Mouse (Mus musculus) liver, embryonic 11.5 days (tissue): Measurements from ENCODE around the gene Smim24. TPM values are rescaled to one million over a fixed set of nuclear protein-coding genes. Genes with fewer than 3 reads are reported as not detected.

Experiments
- ATAC-seq: fragments of 200-750 bp; cut with Nextera tagmentation; replicated peaks from 2 replicates; pipeline ENCODE4 v1.8.0; 2017; ENCODE audit warnings: moderate number of reproducible peaks, mild to moderate bottlenecking, moderate TSS enrichment, moderate library complexity; ENCODE audit not compliant: low FRiP score
- DNase-seq: peaks from one replicate; pipeline ENCODE4 v3.0.0-alpha.2; 2017; ENCODE audit warnings: low spot score
- H3K27ac ChIP-seq: fragments of 300-500 bp; sonication (generic); 2 replicates; pipeline ENCODE4 v1.5.1; 2014; ENCODE audit warnings: mild to moderate bottlenecking, low read depth, low read length, control low read depth
- H3K27me3 ChIP-seq: fragments of 300-500 bp; sonication (generic); replicated peaks from 2 replicates; pipeline ENCODE4 v1.6.1; 2014; ENCODE audit warnings: low read length, mixed read lengths; ENCODE audit not compliant: control insufficient read depth, insufficient read depth
- H3K36me3 ChIP-seq: fragments of 300-500 bp; sonication (generic); 2 replicates; pipeline ENCODE4 v1.6.1; 2014; ENCODE audit warnings: mild to moderate bottlenecking, low read length, moderate library complexity, mixed read lengths; ENCODE audit not compliant: control insufficient read depth, insufficient read depth
- H3K4me1 ChIP-seq: fragments of 300-500 bp; sonication (generic); replicated peaks from 2 replicates; pipeline ENCODE4 v1.6.1; 2014; ENCODE audit warnings: low read length, mixed read lengths; ENCODE audit not compliant: control insufficient read depth, insufficient read depth
- H3K4me2 ChIP-seq: fragments of 300-500 bp; sonication (generic); 2 replicates; pipeline ENCODE4 v1.6.1; 2014; ENCODE audit warnings: mild to moderate bottlenecking, control low read depth, moderate library complexity
- H3K4me3 ChIP-seq: fragments of 300-500 bp; sonication (generic); 2 replicates; pipeline ENCODE4 v1.5.1; 2014; ENCODE audit warnings: low read depth, low read length, control low read depth
- H3K9ac ChIP-seq: fragments of 300-500 bp; sonication (generic); 2 replicates; pipeline ENCODE4 v1.6.1; 2014; ENCODE audit warnings: low read depth, low read length, control low read depth
- H3K9me3 ChIP-seq: fragments of 300-500 bp; sonication (generic); 2 replicates; pipeline ENCODE4 v1.6.1; 2016; ENCODE audit warnings: low read length, inconsistent platforms, mixed read lengths; ENCODE audit not compliant: control insufficient read depth
- WGBS: fragments of 180-500 bp; shearing (Covaris S2); extraction: QIAGEN DNeasy Blood & Tissue Kit; methylation state at CpG from one replicate; pipeline ENCODE4 v1.1.7; 2014; 5-methylcytosine and 5-hydroxymethylcytosine counted together
- polyA plus RNA-seq: library from polyadenylated mRNA; unstranded; fragments of >200 nt; fragmentation: Nextera tagmentation; extraction: Ambion mirVana; gene quantifications from 2 replicates; pipeline ENCODE4 v1.2.1, GENCODE M21; 2014

Gene Smim24
- polyA plus RNA-seq, 1 experiment from 2014 or later, result 4.5 TPM

- Histone ChIP-seq H3K36me3 (peaks cover 23% of the 10 kb centered on the region), H3K9ac (peak overlapping the region; percentile 97), H3K9me3 (no peaks in the 10 kb centered on the region), H3K27me3 (no peaks in the 10 kb centered on the region), H3K4me3 (peak overlapping the region; percentile 92), H3K4me1 (peaks cover 31% of the 10 kb centered on the region), H3K4me2 (peak overlapping the region; percentile 91), H3K27ac (peak overlapping the region; percentile 75)
- DNase-seq, result no peak
- 35% methylated on average over 6 of the region's 6 CpGs for WGBS
- ATAC-seq, result 0 out of 2 replicates have a peak, but pooled peaks have one; percentile 27
These were observed 16.1 kb upstream of the Smim24 start for GRCm38 (mm10) chr10:81376561-81377361.

- H3K27ac ChIP-seq, result peak overlapping the region; percentile 75; the same call in 1 of the 2 replicates
- peaks cover 23% of the 10 kb centered on the region for H3K36me3 ChIP-seq
- 72% methylated on average over 2 of the region's 2 CpGs for WGBS
- H3K4me1 ChIP-seq, result peaks cover 36% of the 10 kb centered on the region
- no peak for DNase-seq
- H3K4me2 ChIP-seq, result peak overlapping the region; percentile 91
- no peaks in the 10 kb centered on the region for H3K27me3 ChIP-seq
- H3K9ac ChIP-seq, result peak overlapping the region; percentile 97
- no peaks in the 10 kb centered on the region for H3K9me3 ChIP-seq
- peak overlapping the region; percentile 92 for H3K4me3 ChIP-seq
- no peak for ATAC-seq
These were observed 15.5 kb upstream of the Smim24 start for GRCm38 (mm10) chr10:81377362-81377664.

GRCm38 (mm10) chr10:81377793-81378552 is 14.9 kb upstream of the Smim24 start, which contains the start of gene Fzr1:
Gene Fzr1 (minus strand): TSS chr10:81378516.
- H3K4me3 ChIP-seq, result peak within 1 kb of the TSS; percentile 92
- H3K4me1 ChIP-seq, result peaks cover 41% of the 10 kb centered on the region
- peak; percentile 7 for ATAC-seq
- no peak for DNase-seq
- H3K36me3 ChIP-seq, result peaks cover 18% of the 10 kb centered on the region
- no peaks in the 10 kb centered on the region for H3K9me3 ChIP-seq
- peak within 1 kb of the TSS; percentile 97 for H3K9ac ChIP-seq
- 1% methylated on average over 53 of the region's 59 CpGs for WGBS
- peak within 1 kb of the TSS; percentile 91 for H3K4me2 ChIP-seq
- H3K27me3 ChIP-seq, result no peaks in the 10 kb centered on the region
- peak within 1 kb of the TSS; percentile 81 for H3K27ac ChIP-seq

GRCm38 (mm10) chr10:81378553-81379182 is 14.2 kb upstream of the Smim24 start:
- no peaks in the 10 kb centered on the region for H3K9me3 ChIP-seq
- H3K36me3 ChIP-seq, result peaks cover 14% of the 10 kb centered on the region
- DNase-seq, result peak; percentile 100
- peak; percentile 92 for ATAC-seq
- no peaks in the 10 kb centered on the region for H3K27me3 ChIP-seq
- under 1% methylated on average over 46 of the region's 46 CpGs for WGBS
- peak overlapping the region; percentile 68 for H3K9ac ChIP-seq
- H3K27ac ChIP-seq, result peak overlapping the region; percentile 81
- peak overlapping the region; percentile 92 for H3K4me3 ChIP-seq
- peaks cover 42% of the 10 kb centered on the region for H3K4me1 ChIP-seq
- H3K4me2 ChIP-seq, result peak overlapping the region; percentile 80

GRCm38 (mm10) chr10:81379183-81379553 is 13.7 kb upstream of the Smim24 start:
- Histone ChIP-seq H3K27me3 (no peaks in the 10 kb centered on the region), H3K27ac (peak overlapping the region; percentile 81), H3K9ac (peak overlapping the region; percentile 68), H3K4me2 (peak overlapping the region; percentile 80), H3K4me1 (peaks cover 42% of the 10 kb centered on the region), H3K9me3 (no peaks in the 10 kb centered on the region), H3K36me3 (peaks cover 10% of the 10 kb centered on the region), H3K4me3 (peak overlapping the region; percentile 92)
- DNase-seq (no peak), ATAC-seq (no peak)
- WGBS, result 55% methylated on average over 3 of the region's 3 CpGs

GRCm38 (mm10) chr10:81379809-81380378 is 13.0 kb upstream of the Smim24 start:
- H3K9ac ChIP-seq, result 0 out of 2 replicates have a peak overlapping the region, but pooled peaks have one; percentile 8
- H3K4me1 ChIP-seq, result peaks cover 43% of the 10 kb centered on the region
- H3K4me3 ChIP-seq, result no peak overlapping the region
- H3K9me3 ChIP-seq, result no peaks in the 10 kb centered on the region
- no peak for DNase-seq
- H3K27me3 ChIP-seq, result no peaks in the 10 kb centered on the region
- ATAC-seq, result no peak
- 62% methylated on average over 6 of the region's 6 CpGs for WGBS
- H3K27ac ChIP-seq, result no peak overlapping the region
- H3K4me2 ChIP-seq, result peak overlapping the region; percentile 1; the same call in 1 of the 2 replicates
- H3K36me3 ChIP-seq, result peaks cover 10% of the 10 kb centered on the region

GRCm38 (mm10) chr10:81382039-81382438 is 10.8 kb upstream of the Smim24 start:
- H3K4me1 ChIP-seq, result peaks cover 44% of the 10 kb centered on the region
- no peak for DNase-seq
- peak; percentile 47 for ATAC-seq
- no peaks in the 10 kb centered on the region for H3K27me3 ChIP-seq
- peak overlapping the region; percentile 31 for H3K4me2 ChIP-seq
- WGBS, result 35% methylated on average over 5 of the region's 5 CpGs
- H3K36me3 ChIP-seq, result peaks cover 13% of the 10 kb centered on the region; the same call in 1 of the 2 replicates
- H3K9ac ChIP-seq, result peak overlapping the region; percentile 39
- H3K27ac ChIP-seq, result peak overlapping the region; percentile 78
- H3K4me3 ChIP-seq, result no peak overlapping the region
- no peaks in the 10 kb centered on the region for H3K9me3 ChIP-seq
